Mouse (Mus musculus) central nervous system, embryonic 14 days (tissue): ENCODE data around the gene Acot7. TPM values are rescaled to one million over a fixed set of nuclear protein-coding genes. Genes with fewer than 3 reads are reported as not detected.

Source experiments
- polyA plus RNA-seq: library from polyadenylated mRNA; depleted of rRNA; stranded (reverse); fragments of >200 nt; gene quantifications from 2 replicates; pipeline ENCODE4 v1.2.3, GENCODE M21; 2012; rRNA removed

The Acot7 gene
- 184 and 213 TPM in 2 replicates for polyA plus RNA-seq

DNA sequence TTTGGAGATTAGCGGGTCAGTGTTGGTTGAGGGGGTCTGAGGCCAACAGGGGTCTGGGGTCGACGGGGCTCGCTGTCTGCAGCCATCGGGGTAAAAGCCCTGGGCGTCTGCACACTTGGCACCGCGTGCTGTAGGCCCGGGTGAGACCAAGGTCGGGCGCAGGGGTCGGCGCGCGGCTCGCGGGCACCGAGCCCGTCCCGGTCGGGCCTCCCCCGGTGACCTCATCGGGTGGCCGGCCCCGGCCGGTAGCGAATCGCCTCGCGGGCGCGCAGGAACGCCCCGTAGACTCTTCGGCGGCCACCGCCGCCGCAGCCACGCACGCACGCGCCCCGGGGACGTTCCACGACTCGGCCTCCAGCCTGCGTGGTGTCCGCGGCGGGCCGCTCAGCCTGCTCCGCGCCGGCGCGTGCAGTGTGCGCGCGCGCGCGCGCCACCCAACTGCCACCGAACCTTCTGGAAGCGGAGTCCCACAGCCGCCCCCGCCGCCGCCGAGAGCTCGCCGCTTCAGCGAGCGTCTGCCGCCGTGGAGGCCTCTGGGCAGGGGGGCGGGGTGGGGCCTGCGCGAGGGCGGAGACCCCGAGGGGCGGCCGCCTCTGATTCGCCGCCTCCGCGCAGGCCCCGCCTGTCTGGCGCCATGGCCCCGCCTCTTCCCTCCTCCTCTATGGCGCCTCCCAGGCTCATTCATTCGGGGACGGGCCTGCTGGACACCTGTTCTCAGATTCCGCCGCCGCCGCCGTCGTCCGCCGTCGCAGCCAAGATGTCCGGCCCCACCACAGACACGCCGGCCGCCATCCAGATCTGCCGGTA lies at the start of gene Acot7:
Gene Acot7 (plus strand): TSS at position 598 of the 807 bp plus-strand sequence.

GRCm38 (mm10) chr4:152151966-152152544 lies 25.9 kb upstream of the Acot7 start, which contains the start of gene Espn:
Gene Espn (minus strand): TSS chr4:152152371.

DNA sequence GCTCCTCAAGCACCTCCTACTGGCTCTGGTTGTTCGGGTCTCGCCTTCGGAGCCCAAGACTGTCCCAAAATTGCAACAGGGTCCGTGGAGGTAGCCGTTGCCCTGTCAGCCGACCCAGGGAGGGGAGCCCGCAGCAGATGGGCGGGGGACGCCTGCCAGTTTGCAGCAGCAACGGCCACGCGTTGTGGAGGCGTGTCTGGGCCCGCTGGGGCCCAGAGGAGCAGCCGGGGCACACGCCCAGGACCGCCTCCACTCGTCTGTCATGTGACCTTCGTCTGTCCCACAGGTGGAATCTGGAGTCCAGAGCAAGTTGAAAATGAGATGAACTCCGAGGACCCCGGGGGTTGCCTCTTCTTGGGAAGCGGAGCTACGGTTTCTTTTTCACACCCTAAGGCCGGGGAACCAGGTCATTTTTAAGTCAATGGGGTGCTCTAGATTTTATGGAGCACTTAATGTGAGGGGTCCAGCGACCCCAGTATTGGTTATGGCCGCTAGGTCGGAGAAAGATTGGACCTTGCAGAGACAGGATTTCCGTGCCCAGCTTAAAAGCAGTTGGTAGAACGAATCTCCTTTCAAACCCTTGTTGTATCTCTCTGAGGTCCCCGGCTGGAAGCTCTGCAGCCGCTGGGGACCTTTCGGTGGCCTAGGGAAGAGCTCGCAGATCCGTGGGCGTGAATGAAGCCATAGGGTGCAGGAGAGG lies 19.2 kb upstream of the Acot7 start, which contains the start of gene Hes2:
Gene Hes2 (plus strand): TSS at position 283 of the 700 bp plus-strand sequence.

DNA sequence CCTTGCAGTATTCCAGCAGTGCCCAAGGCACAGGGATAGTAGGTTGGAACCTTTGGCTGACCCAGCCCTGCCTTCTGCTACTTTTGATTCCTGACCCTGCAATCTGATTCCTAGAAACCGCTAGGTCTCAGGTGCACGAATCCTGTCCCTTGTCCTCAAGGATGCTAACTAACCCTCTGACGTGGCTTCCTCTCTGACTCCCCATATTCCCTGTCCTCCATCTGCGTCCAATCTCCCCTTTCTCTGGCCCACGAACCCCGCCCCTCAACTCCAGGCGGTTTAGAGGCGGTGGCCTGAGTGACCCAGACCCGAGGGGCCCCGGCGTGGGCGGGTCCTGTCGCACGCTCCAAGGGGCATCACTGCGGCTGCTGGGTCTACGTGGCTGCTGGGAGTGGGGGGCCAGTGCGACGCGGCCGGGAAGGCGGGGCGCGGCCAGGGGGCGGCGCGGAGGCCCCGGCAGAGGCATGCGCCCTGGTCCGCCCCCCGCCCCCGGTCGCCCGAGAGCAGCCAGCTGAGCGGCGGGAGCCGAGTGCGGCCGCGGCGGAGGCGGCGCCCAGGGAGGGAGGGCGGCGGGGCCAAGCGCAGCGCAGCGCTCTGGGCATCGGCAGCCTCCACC lies 95.8 kb downstream of the Acot7 start, which contains the start of gene Gpr153:
Gene Gpr153 (plus strand): TSS at position 612 of the 616 bp plus-strand sequence.

DNA sequence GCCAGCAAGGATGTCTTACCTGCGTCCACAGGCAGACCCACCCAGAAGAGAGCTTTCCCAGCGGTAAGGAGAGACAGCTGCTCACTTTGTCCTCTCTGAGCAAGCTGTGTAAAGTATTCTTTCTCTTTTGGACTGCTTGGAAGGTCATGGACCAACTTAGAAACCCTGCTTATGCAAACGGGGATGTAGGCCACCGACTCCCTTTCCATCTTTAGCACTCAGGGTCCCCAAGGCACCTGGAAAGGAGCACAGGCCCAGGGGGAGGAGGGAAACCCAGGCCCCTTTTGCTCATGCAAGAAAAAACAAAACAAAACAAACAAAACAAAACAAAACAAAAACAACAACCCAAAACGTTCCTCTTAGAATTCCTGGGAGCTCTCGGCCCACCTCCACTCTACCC lies 113.6 kb downstream of the Acot7 start, which contains the start of gene Hes3:
Gene Hes3 (minus strand): TSS at position 101 of the 400 bp plus-strand sequence.

DNA sequence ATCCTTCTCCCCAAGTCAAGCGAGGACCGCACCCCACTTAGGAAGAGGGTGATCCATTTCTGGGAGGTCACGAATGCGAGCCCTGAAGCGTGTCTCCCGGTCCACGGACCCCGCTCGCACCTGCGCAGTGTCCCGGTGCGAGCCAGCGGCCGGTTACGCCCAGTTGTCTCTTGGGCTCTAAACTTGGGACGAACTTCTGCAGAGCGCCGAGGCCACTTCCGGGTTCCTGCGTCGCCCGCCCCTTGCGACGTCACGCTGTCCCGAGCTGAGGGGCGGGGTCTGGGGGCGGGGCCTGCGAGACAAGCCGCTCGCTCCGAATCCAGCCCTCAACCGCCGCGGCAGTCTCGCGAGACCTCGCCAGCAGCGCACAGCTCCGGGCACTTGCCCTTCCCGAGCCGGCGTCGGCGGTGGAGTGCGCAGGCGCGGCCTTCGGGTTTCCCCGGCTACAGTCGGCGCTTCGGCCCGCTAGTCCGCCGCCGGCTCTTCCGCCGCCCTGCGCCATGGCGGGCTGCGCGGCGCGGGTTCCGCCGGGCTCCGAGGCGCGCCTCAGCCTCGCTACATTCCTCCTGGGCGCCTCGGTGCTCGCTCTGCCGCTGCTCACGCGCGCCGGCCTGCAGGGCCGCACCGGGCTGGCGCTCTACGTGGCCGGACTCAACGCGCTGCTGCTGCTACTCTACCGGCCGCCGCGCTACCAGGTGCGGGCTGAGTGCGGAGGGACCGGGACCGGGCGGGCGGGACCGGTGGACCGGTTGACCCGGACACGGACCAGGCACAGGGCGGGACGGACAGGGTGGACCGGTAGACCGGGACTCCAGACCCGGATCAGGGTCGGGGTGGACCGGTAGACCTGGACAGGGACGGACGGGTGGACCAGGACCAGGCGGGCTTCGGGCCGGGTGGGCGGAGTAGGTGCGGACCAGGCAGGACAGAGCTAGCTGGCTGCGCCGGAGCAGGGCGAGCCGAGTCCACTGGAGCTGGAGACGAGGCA lies 119.2 kb downstream of the Acot7 start, which contains the start of gene Icmt:
Gene Icmt (plus strand): TSS at position 354 of the 988 bp plus-strand sequence.

DNA sequence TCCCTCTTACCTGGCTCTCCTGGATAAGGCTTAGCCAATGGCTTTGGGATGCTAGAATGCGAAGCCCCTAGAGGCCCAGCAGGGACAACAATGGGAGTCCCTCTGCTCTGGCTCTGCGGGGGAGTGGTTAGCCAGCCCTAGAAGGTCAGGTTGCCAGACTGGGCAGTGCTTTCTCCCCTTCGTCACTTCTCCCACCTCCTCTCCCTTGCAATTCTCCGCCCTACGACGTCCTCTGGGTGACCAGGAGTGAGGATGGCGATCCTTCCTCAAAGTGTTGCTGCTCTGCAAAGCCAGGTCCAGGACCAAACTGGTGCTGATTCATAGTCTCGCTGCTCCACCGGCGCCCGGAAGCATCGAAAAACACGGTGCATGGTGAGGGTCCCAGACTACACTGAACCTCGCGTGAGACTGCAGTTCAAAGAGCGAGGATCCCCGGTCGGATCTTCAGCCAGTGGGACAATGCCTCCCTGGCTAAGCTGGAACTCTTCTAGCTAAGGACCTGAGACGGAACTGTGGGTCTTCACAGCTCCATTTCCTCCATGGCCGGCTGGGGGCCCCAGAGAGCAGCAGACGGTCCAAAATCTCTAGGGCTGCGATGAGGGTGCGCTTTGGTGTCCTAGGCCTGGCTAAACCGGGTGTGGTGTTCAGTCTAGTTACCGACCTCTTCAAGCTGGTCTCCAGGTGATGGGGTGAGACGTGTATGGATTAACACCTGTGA lies 140.7 kb downstream of the Acot7 start, which contains the start of gene Rnf207:
Gene Rnf207 (minus strand): TSS at position 477 of the 718 bp plus-strand sequence.

Other genes starting within 250 kb of the Acot7 start
- 75.0 and 80.4 TPM in 2 replicates for gene Dnajc11, start 244.4 kb upstream of the Acot7 start, polyA plus RNA-seq
- gene Thap3, start 189.1 kb upstream of the Acot7 start, polyA plus RNA-seq, result 43.1 and 43.7 TPM in 2 replicates
- gene Phf13, start 181.9 kb upstream of the Acot7 start, polyA plus RNA-seq, result 17.8 and 20.3 TPM in 2 replicates
- gene Klhl21, start 169.3 kb upstream of the Acot7 start, polyA plus RNA-seq, result 3.0 and 6.0 TPM in 2 replicates
- gene Zbtb48, start 150.5 kb upstream of the Acot7 start, polyA plus RNA-seq, result 34.9 and 39.6 TPM in 2 replicates
- gene Tas1r1, start 139.6 kb upstream of the Acot7 start, polyA plus RNA-seq, result 0.41 TPM in 2 replicates
- 24.9 and 27.4 TPM in 2 replicates for gene Nol9, start 138.8 kb upstream of the Acot7 start, polyA plus RNA-seq
- 14.2 and 17.7 TPM in 2 replicates for gene Plekhg5, start 105.6 kb upstream of the Acot7 start, polyA plus RNA-seq
- 4.1 and 4.5 TPM in 2 replicates for gene Tnfrsf25, start 62.2 kb upstream of the Acot7 start, polyA plus RNA-seq
- 0.28 and 1.1 TPM in 2 replicates for gene Espn, start 25.8 kb upstream of the Acot7 start, polyA plus RNA-seq
- not detected in 2 replicates for gene Hes2, start 19.3 kb upstream of the Acot7 start, polyA plus RNA-seq
- gene Gpr153, start 96.1 kb downstream of the Acot7 start, polyA plus RNA-seq, result 24.8 and 36.0 TPM in 2 replicates
- gene Hes3, start 113.5 kb downstream of the Acot7 start, polyA plus RNA-seq, result 0.55 and 0.64 TPM in 2 replicates
- 21.1 and 22.5 TPM in 2 replicates for gene Icmt, start 119.1 kb downstream of the Acot7 start, polyA plus RNA-seq
- 9.2 and 9.3 TPM in 2 replicates for gene Rnf207, start 140.9 kb downstream of the Acot7 start, polyA plus RNA-seq
- 501 and 537 TPM in 2 replicates for gene Rpl22, start 147.6 kb downstream of the Acot7 start, polyA plus RNA-seq
- 25.6 and 28.8 TPM in 2 replicates for gene Chd5, start 160.5 kb downstream of the Acot7 start, polyA plus RNA-seq